Mouse (Mus musculus) spleen, adult 2 months (tissue): ENCODE results near the gene Hps5.

Experiments used
- CTCF ChIP-seq: fragments of 200-500 bp; IDR thresholded peaks from 2 replicates; pipeline ENCODE4 v1.5.1; 2011; ENCODE audit warnings: mild to moderate bottlenecking, inconsistent platforms; ENCODE audit not compliant: insufficient read depth, insufficient read length, insufficient replicate concordance; ENCODE audit errors: extremely low read depth
- POLR2A ChIP-seq: fragments of 200-500 bp; IDR thresholded peaks from 2 replicates; pipeline ENCODE4 v1.6.1; 2011; ENCODE audit warnings: low read depth, low read length, inconsistent platforms

- TF ChIP-seq POLR2A (no peak), CTCF (no peak)
These were observed 2.0 kb downstream of the Hps5 start for GRCm38 (mm10) chr7:46793871-46794270.
